Mouse (Mus musculus) stomach, postnatal 0 days (tissue): Measurements from ENCODE around the gene Nod2. TPM values are rescaled to one million over a fixed set of nuclear protein-coding genes. Genes with fewer than 3 reads are reported as not detected.
A peak's percentile ranks its signal among the peaks of the same experiment; 100 is the strongest.

Experiments used
- ATAC-seq: fragments of 200-750 bp; cut with Nextera tagmentation; 2 replicates; pipeline ENCODE4 v1.8.0; 2017; ENCODE audit not compliant: low FRiP score, low TSS enrichment
- DNase-seq: peaks from one replicate; pipeline ENCODE4 v3.0.0-alpha.2; 2016; ENCODE audit warnings: low spot score
- H3K27ac ChIP-seq: fragments of 300-500 bp; sonication (generic); replicated peaks from 2 replicates; pipeline ENCODE4 v1.5.1; 2014; ENCODE audit warnings: mild to moderate bottlenecking, control low read depth
- H3K27me3 ChIP-seq: fragments of 300-500 bp; sonication (generic); 2 replicates; pipeline ENCODE4 v1.6.1; 2014; ENCODE audit warnings: low read length; ENCODE audit not compliant: control insufficient read depth, insufficient read depth
- H3K36me3 ChIP-seq: fragments of 300-500 bp; sonication (generic); 2 replicates; pipeline ENCODE4 v1.6.1; 2014; ENCODE audit warnings: low read length, mixed read lengths; ENCODE audit not compliant: control insufficient read depth, insufficient read depth
- H3K4me1 ChIP-seq: fragments of 300-500 bp; sonication (generic); replicated peaks from 2 replicates; pipeline ENCODE4 v1.6.1; 2014; ENCODE audit warnings: antibody characterized with exemption; ENCODE audit not compliant: control insufficient read depth, insufficient read depth
- H3K4me2 ChIP-seq: fragments of 300-500 bp; sonication (generic); replicated peaks from 2 replicates; pipeline ENCODE4 v1.6.1; 2014; ENCODE audit warnings: low read depth, mild to moderate bottlenecking, control low read depth, moderate library complexity
- H3K4me3 ChIP-seq: fragments of 300-500 bp; sonication (generic); 2 replicates; pipeline ENCODE4 v1.5.1; 2014; ENCODE audit warnings: low read depth, low read length, control low read depth
- H3K9ac ChIP-seq: fragments of 300-500 bp; sonication (generic); 2 replicates; pipeline ENCODE4 v1.6.1; 2014; ENCODE audit warnings: mild to moderate bottlenecking, low read length, control low read depth, mixed read lengths
- H3K9me3 ChIP-seq: fragments of 300-500 bp; sonication (generic); 2 replicates; pipeline ENCODE4 v1.6.1; 2016; ENCODE audit warnings: low read length; ENCODE audit not compliant: control insufficient read depth
- CTCF ChIP-seq: IDR thresholded peaks from 2 replicates; pipeline ENCODE4 v1.5.1; 2016; ENCODE audit warnings: antibody characterized with exemption, low read depth, mild to moderate bottlenecking, moderate library complexity
- EP300 ChIP-seq: optimal IDR thresholded peaks from 2 replicates; pipeline ENCODE3; 2016; ENCODE audit warnings: antibody characterized with exemption
- WGBS: fragments of 180-500 bp; shearing (Covaris S2); extraction: QIAGEN DNeasy Blood & Tissue Kit; methylation state at CpG from one replicate; pipeline ENCODE4 v1.1.7; 2014; 5-methylcytosine and 5-hydroxymethylcytosine counted together
- polyA plus RNA-seq: library from polyadenylated mRNA; unstranded; fragments of >200 nt; fragmentation: Nextera tagmentation; extraction: Ambion mirVana; gene quantifications from 2 replicates; pipeline ENCODE4 v1.2.1, GENCODE M21; 2015

The Nod2 gene
- polyA plus RNA-seq, 1 experiment from 2014 or later = 0.12 TPM

DNA sequence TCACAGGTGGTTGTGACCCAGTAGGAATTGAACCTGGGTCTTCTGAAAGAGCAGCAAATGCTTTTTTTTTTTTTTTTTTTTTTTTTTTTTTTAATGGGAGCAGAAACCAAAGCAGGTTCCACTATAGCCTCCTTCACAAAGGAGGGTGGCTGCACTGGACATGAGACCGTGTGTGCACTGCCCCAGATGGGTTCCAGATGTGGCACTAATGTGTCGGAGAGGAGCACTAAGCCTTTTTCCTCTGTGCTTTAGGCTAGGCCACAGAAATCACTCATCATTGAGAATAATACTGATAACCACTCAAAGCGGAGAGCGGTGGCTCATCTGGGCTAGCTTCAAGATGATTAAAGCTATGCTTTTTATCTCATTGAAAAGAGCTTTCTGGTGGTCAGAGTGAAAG lies 46.3 kb downstream of the Nod2 start:
- Histone ChIP-seq H3K9ac (no peak overlapping the region), H3K27ac (no peak overlapping the region), H3K9me3 (no peaks in the 10 kb centered on the region), H3K4me2 (no peak overlapping the region), H3K4me1 (0 out of 2 replicates have a peak, but pooled peaks cover 2% of the 10 kb centered on the region), H3K36me3 (no peaks in the 10 kb centered on the region), H3K4me3 (no peak overlapping the region), H3K27me3 (no peaks in the 10 kb centered on the region)
- 84% methylated on average over 4 of the region's 4 CpGs for WGBS
- TF ChIP-seq CTCF (no peak), EP300 (no peak)
- no peak for ATAC-seq
- no peak for DNase-seq

- Histone ChIP-seq H3K4me1 (0 out of 2 replicates have a peak, but pooled peaks cover 2% of the 10 kb centered on the region), H3K27me3 (no peaks in the 10 kb centered on the region), H3K27ac (no peak overlapping the region), H3K4me3 (no peak overlapping the region), H3K9me3 (no peaks in the 10 kb centered on the region), H3K9ac (no peak overlapping the region), H3K4me2 (no peak overlapping the region), H3K36me3 (no peaks in the 10 kb centered on the region)
- TF ChIP-seq CTCF (no peak), EP300 (no peak)
- ATAC-seq = no peak
- no peak for DNase-seq
- 45% methylated on average over 7 of the region's 7 CpGs for WGBS
These were observed 47.2 kb downstream of the Nod2 start for GRCm38 (mm10) chr8:88694291-88694690.

GRCm38 (mm10) chr8:88696228-88696627 lies 49.1 kb downstream of the Nod2 start:
- DNase-seq (no peak), ATAC-seq (0 out of 2 replicates have a peak, but pooled peaks have one; percentile 4)
- H3K27ac ChIP-seq = no peak overlapping the region
- no peaks in the 10 kb centered on the region for H3K36me3 ChIP-seq
- TF ChIP-seq EP300 = no peak
- TF ChIP-seq CTCF = no peak
- H3K4me1 ChIP-seq = 0 out of 2 replicates have a peak, but pooled peaks cover 2% of the 10 kb centered on the region
- no peaks in the 10 kb centered on the region for H3K9me3 ChIP-seq
- H3K27me3 ChIP-seq = no peaks in the 10 kb centered on the region
- H3K4me3 ChIP-seq = peak overlapping the region; percentile 91; the same call in 1 of the 2 replicates
- no peak overlapping the region for H3K9ac ChIP-seq
- 13% methylated on average over 7 of the region's 7 CpGs for WGBS
- H3K4me2 ChIP-seq = peak overlapping the region; percentile 55

DNA sequence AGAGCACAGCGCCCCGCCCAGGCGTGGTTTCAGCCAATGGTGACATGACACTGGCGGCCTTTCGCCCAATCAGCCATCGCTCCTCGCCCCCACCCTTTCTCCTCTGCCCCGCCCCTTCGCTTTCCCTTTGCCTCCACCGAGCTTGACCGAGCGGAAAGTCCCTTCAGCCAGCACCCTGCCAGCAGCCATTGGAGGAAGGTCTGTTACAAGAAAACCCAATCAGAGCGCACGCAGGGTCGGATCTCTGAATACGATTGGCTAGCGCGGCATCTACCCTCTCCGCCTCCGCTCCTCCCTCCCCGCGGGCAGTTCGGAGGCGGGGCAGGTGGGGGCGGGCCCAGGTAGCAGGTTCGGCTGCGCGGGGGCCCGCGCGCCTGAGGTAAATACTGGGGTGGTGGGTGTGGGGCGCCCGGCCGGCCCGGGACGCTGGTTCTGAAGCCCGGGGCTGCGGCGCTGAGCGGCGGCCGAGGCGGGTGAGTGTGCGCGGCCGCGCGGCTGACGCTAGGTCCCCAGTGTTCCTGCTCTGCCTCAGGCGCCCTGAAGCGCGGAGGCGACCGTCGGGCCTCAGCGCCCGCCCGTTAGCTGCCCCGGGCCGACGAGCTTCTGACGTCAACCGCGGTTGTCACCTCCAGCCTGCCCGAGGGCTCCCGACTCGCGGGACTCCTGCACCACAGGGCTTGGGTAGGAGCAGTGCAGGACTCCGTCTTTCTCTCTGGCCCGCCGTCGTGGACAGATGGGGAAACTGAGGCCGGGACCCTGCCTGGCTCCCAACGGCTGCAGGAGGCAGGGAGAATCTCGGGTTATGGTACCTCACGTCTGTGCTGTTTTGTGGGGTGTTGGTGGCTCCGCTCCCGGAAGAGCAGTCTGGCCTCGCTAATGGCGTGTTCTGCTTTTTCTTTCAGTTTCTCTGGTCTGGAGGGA lies 49.9 kb downstream of the Nod2 start, which contains the start of gene Cyld:
Gene Cyld, plus strand, starts transcription at position 308 of the 921 bp plus-strand sequence.
- Histone ChIP-seq H3K4me2 (peak within 1 kb of the TSS; percentile 69), H3K9me3 (no peaks in the 10 kb centered on the region), H3K4me1 (0 out of 2 replicates have a peak, but pooled peaks cover 2% of the 10 kb centered on the region), H3K36me3 (no peaks in the 10 kb centered on the region), H3K27me3 (no peaks in the 10 kb centered on the region), H3K4me3 (peak within 1 kb of the TSS; percentile 91), H3K9ac (peak within 1 kb of the TSS; percentile 85), H3K27ac (peak within 1 kb of the TSS; percentile 91)
- DNase-seq (peak; percentile 99), ATAC-seq (peak; percentile 99)
- no peak for TF ChIP-seq EP300
- peak; percentile 35 for TF ChIP-seq CTCF
- under 1% methylated on average over 63 of the region's 80 CpGs for WGBS

GRCm38 (mm10) chr8:88697642-88698031 lies 50.5 kb downstream of the Nod2 start:
- ATAC-seq (no peak), DNase-seq (no peak)
- Histone ChIP-seq H3K27me3 (no peaks in the 10 kb centered on the region), H3K9ac (peak overlapping the region; percentile 85), H3K4me3 (peak overlapping the region; percentile 91), H3K4me1 (0 out of 2 replicates have a peak, but pooled peaks cover 2% of the 10 kb centered on the region), H3K4me2 (peak overlapping the region; percentile 69), H3K36me3 (no peaks in the 10 kb centered on the region), H3K27ac (peak overlapping the region; percentile 91), H3K9me3 (no peaks in the 10 kb centered on the region)
- 21% methylated on average over 4 of the region's 4 CpGs for WGBS
- no peak for TF ChIP-seq EP300
- TF ChIP-seq CTCF = no peak

GRCm38 (mm10) chr8:88698048-88698447 lies 50.9 kb downstream of the Nod2 start:
- H3K4me2 ChIP-seq = peak overlapping the region; percentile 69
- TF ChIP-seq CTCF = no peak
- TF ChIP-seq EP300 = no peak
- peak overlapping the region; percentile 91; the same call in 1 of the 2 replicates for H3K4me3 ChIP-seq
- no peaks in the 10 kb centered on the region for H3K9me3 ChIP-seq
- H3K27ac ChIP-seq = no peak overlapping the region
- H3K27me3 ChIP-seq = no peaks in the 10 kb centered on the region
- DNase-seq = no peak
- no peak for ATAC-seq
- WGBS = 36% methylated on average over 2 of the region's 2 CpGs
- no peak overlapping the region for H3K9ac ChIP-seq
- H3K36me3 ChIP-seq = no peaks in the 10 kb centered on the region
- 0 out of 2 replicates have a peak, but pooled peaks cover 2% of the 10 kb centered on the region for H3K4me1 ChIP-seq
